Mouse (Mus musculus) heart, adult 8-10 months (tissue): ENCODE data around the gene Pigg. TPM values are rescaled to one million over a fixed set of nuclear protein-coding genes. Genes with fewer than 3 reads are reported as not detected.
"Not testable (repeated sequence)": the region's sequence is repeated elsewhere in the genome, so short reads cannot be mapped to it uniquely, and the experiment has no call there.

Source experiments
- DNase-seq: peaks from one replicate; pipeline ENCODE4 v3.0.0; 2022; ENCODE audit warnings: low spot score
- total RNA-seq, 4 experiments: library from RNA; stranded (reverse); gene quantifications; 2 replicates each; pipeline ENCODE4 v1.2.4; 2022

Pigg gene
- total RNA-seq: 10 to 100 TPM; 10.4 to 12.9 (median 12.2) TPM

GRCm38 (mm10) chr5:108312224-108313064, at the start of gene Pigg:
TSS of gene Pigg (plus strand) at chr5:108312609.
- peak; percentile 95 for DNase-seq

- no peak for DNase-seq
Measured at GRCm38 (mm10) chr5:108262722-108263121, 49.7 kb upstream of the Pigg start.

- DNase-seq: not testable (repeated sequence)
Measured at GRCm38 (mm10) chr5:108263785-108264184, 48.6 kb upstream of the Pigg start.

- DNase-seq: no peak
Measured at GRCm38 (mm10) chr5:108266990-108267389, 45.4 kb upstream of the Pigg start.

- peak; percentile 85 for DNase-seq
Measured at GRCm38 (mm10) chr5:108268127-108269062, 44.0 kb upstream of the Pigg start, which contains the start of gene Dr1. TSS of gene Dr1 (plus strand) at chr5:108268897.

- DNase-seq: no peak
Measured at GRCm38 (mm10) chr5:108269063-108269810, 43.2 kb upstream of the Pigg start.

- no peak for DNase-seq
Measured at GRCm38 (mm10) chr5:108269811-108270151, 42.6 kb upstream of the Pigg start.

- no peak for DNase-seq
Measured at GRCm38 (mm10) chr5:108270415-108270814, 42.0 kb upstream of the Pigg start.

- not testable (repeated sequence) for DNase-seq
Measured at GRCm38 (mm10) chr5:108271345-108271744, 41.1 kb upstream of the Pigg start.

- DNase-seq: no peak
Measured at GRCm38 (mm10) chr5:108286957-108287356, 25.5 kb upstream of the Pigg start.

GRCm38 (mm10) chr5:108301567-108301966, 10.8 kb upstream of the Pigg start:
- no peak for DNase-seq

- no peak for DNase-seq
Measured at GRCm38 (mm10) chr5:108313065-108313860, 854 bp downstream of the Pigg start.

GRCm38 (mm10) chr5:108331051-108331450, 18.6 kb downstream of the Pigg start:
- no peak for DNase-seq

- no peak for DNase-seq
Measured at GRCm38 (mm10) chr5:108337385-108337784, 25.0 kb downstream of the Pigg start.

GRCm38 (mm10) chr5:108338049-108338448, 25.6 kb downstream of the Pigg start:
- DNase-seq: no peak

GRCm38 (mm10) chr5:108343680-108344170, 31.3 kb downstream of the Pigg start:
- DNase-seq: no peak

- DNase-seq: no peak
Measured at GRCm38 (mm10) chr5:108345313-108346071, 33.1 kb downstream of the Pigg start.

GRCm38 (mm10) chr5:108347843-108348242, 35.4 kb downstream of the Pigg start:
- DNase-seq: no peak

- DNase-seq: no peak
Measured at GRCm38 (mm10) chr5:108349511-108350148, 37.2 kb downstream of the Pigg start.
